Mouse (Mus musculus) CH12.LX (cell line): ENCODE data around the gene Hist1h2bf. TPM values are rescaled to one million over a fixed set of nuclear protein-coding genes. Genes with fewer than 3 reads are reported as not detected.

Source experiments
- DNase-seq: peaks from one replicate; pipeline ENCODE4 v3.0.0-alpha.2; 2013; ENCODE audit errors: extremely low read depth
- H3K27ac ChIP-seq: 2 replicates; pipeline ENCODE4 v1.5.1; 2012; ENCODE audit warnings: low read depth, mild to moderate bottlenecking, control low read depth, moderate library complexity; ENCODE audit not compliant: insufficient read depth
- H3K27me3 ChIP-seq: replicated peaks from 2 replicates; pipeline ENCODE3; 2012; ENCODE audit warnings: inconsistent platforms
- H3K36me3 ChIP-seq, 2 experiments: replicated peaks in 1 of 2; 2 replicates each; pipeline versions ENCODE3 to v1.6.1; 2012; ENCODE audit warnings: inconsistent platforms in 1 of 2, low read length in 1 of 2, mild to moderate bottlenecking in 1 of 2, mixed read lengths in 1 of 2, moderate library complexity in 1 of 2; ENCODE audit not compliant: control insufficient read depth in 1 of 2, insufficient read depth in 1 of 2
- H3K4me1 ChIP-seq, 2 experiments: 2 replicates each; pipeline ENCODE4 v1.6.1; 2012; ENCODE audit warnings: inconsistent platforms in 1 of 2, moderate library complexity in 1 of 2; ENCODE audit not compliant: insufficient read depth in 2 of 2, control insufficient read depth in 1 of 2
- H3K4me2 ChIP-seq: 2 replicates; pipeline ENCODE4 v1.6.1; 2012; ENCODE audit warnings: low read depth, mild to moderate bottlenecking, control low read depth; ENCODE audit not compliant: poor library complexity, insufficient read depth, severe bottlenecking
- H3K4me3 ChIP-seq, 3 experiments: fragments of 150-350 bp in 1 of 3; sonication (generic) in 1 of 3; replicated peaks in 1 of 3; 2 replicates each; pipeline versions ENCODE3 to v1.5.1; 2011 to 2012; ENCODE audit warnings: low read depth in 2 of 3, low read length in 2 of 3, mild to moderate bottlenecking in 2 of 3, moderate library complexity in 2 of 3, control low read depth in 1 of 3, improper control_type of control experiment in 1 of 3, inconsistent platforms in 1 of 3, mixed read lengths in 1 of 3; ENCODE audit not compliant: poor library complexity in 1 of 3
- H3K79me2 ChIP-seq: replicated peaks from 2 replicates; pipeline ENCODE4 v1.6.1; 2012; ENCODE audit warnings: mild to moderate bottlenecking, moderate library complexity; ENCODE audit not compliant: control insufficient read depth, poor library complexity, insufficient read depth, severe bottlenecking; ENCODE audit errors: extremely low read depth
- H3K9ac ChIP-seq: 2 replicates; pipeline ENCODE4 v1.6.1; 2012; ENCODE audit warnings: low read depth, mild to moderate bottlenecking, control low read depth, moderate library complexity; ENCODE audit not compliant: insufficient read depth
- H3K9me3 ChIP-seq: replicated peaks from 2 replicates; pipeline ENCODE3; 2012; ENCODE audit warnings: low read length, inconsistent platforms, mixed read lengths
- CHD2 ChIP-seq: IDR thresholded peaks from 2 replicates; pipeline ENCODE4 v1.6.1; 2011; ENCODE audit warnings: low read length, improper control_type of control experiment
- CTCF ChIP-seq, 2 experiments: IDR thresholded peaks in 1 of 2; conservative IDR thresholded peaks in 1 of 2; 2 replicates each; pipeline ENCODE4 v1.5.1; 2011 to 2012; ENCODE audit warnings: low read depth in 2 of 2, low read length in 2 of 2, improper control_type of control experiment in 1 of 2, inconsistent platforms in 1 of 2, mild to moderate bottlenecking in 1 of 2, moderate library complexity in 1 of 2
- E2F4 ChIP-seq: IDR thresholded peaks from 2 replicates; pipeline ENCODE4 v1.6.1; 2011; ENCODE audit warnings: low read depth, low read length, improper control_type of control experiment; ENCODE audit not compliant: insufficient replicate concordance
- ELF1 ChIP-seq: IDR thresholded peaks from 2 replicates; pipeline ENCODE4 v1.6.1; 2014; ENCODE audit warnings: low read depth, mild to moderate bottlenecking, inconsistent platforms, low read length, improper control_type of control experiment
- ETS1 ChIP-seq: conservative IDR thresholded peaks from 2 replicates; pipeline ENCODE4 v1.6.1; 2012; ENCODE audit warnings: low read depth, mild to moderate bottlenecking, inconsistent platforms, low read length, improper control_type of control experiment, moderate library complexity
- GABPA ChIP-seq: IDR thresholded peaks from 2 replicates; pipeline ENCODE4 v1.6.1; 2012; ENCODE audit warnings: low read depth, low read length, improper control_type of control experiment, inconsistent platforms; ENCODE audit not compliant: insufficient replicate concordance
- HCFC1 ChIP-seq: IDR thresholded peaks from 2 replicates; pipeline ENCODE4 v1.6.1; 2012; ENCODE audit warnings: low read depth, mild to moderate bottlenecking, inconsistent platforms, low read length, improper control_type of control experiment
- IRF4 ChIP-seq: IDR thresholded peaks from 2 replicates; pipeline ENCODE4 v1.6.1; 2014; ENCODE audit warnings: low read depth, mild to moderate bottlenecking, inconsistent platforms, low read length, improper control_type of control experiment
- JUN ChIP-seq: IDR thresholded peaks from 2 replicates; pipeline ENCODE4 v1.6.1; 2011; ENCODE audit warnings: low read depth, mild to moderate bottlenecking, low read length, improper control_type of control experiment, moderate library complexity; ENCODE audit not compliant: insufficient read depth
- KAT2A ChIP-seq: IDR thresholded peaks from 2 replicates; pipeline ENCODE4 v1.6.1; 2012; ENCODE audit warnings: low read length, improper control_type of control experiment, inconsistent platforms; ENCODE audit not compliant: insufficient replicate concordance
- MAFK ChIP-seq: IDR thresholded peaks from 2 replicates; pipeline ENCODE4 v1.6.1; 2011; ENCODE audit warnings: low read length, improper control_type of control experiment; ENCODE audit not compliant: insufficient replicate concordance
- MAX ChIP-seq: IDR thresholded peaks from 2 replicates; pipeline ENCODE4 v1.6.1; 2011; ENCODE audit warnings: low read length, improper control_type of control experiment
- MEF2A ChIP-seq: IDR thresholded peaks from 2 replicates; pipeline ENCODE4 v1.6.1; 2014; ENCODE audit warnings: low read depth, mild to moderate bottlenecking, inconsistent platforms, low read length, improper control_type of control experiment, borderline replicate concordance
- MXI1 ChIP-seq: IDR thresholded peaks from 2 replicates; pipeline ENCODE4 v1.6.1; 2011; ENCODE audit warnings: mild to moderate bottlenecking, low read depth, low read length, improper control_type of control experiment
- MYC ChIP-seq: IDR thresholded peaks from 2 replicates; pipeline ENCODE4 v1.6.1; 2011; ENCODE audit warnings: low read depth, mild to moderate bottlenecking, improper control_type of control experiment, low read length
- NELFE ChIP-seq: IDR thresholded peaks from 2 replicates; pipeline ENCODE4 v1.6.1; 2011; ENCODE audit warnings: low read depth, low read length, improper control_type of control experiment
- NRF1 ChIP-seq: IDR thresholded peaks from 2 replicates; pipeline ENCODE4 v1.6.1; 2014; ENCODE audit warnings: low read depth, mild to moderate bottlenecking, inconsistent platforms, low read length, improper control_type of control experiment, moderate library complexity
- PAX5 ChIP-seq: IDR thresholded peaks from 2 replicates; pipeline ENCODE4 v1.6.1; 2012; ENCODE audit warnings: low read length, inconsistent platforms, mixed read lengths
- POLR2A ChIP-seq: IDR thresholded peaks from 2 replicates; pipeline ENCODE4 v1.6.1; 2011; ENCODE audit warnings: low read depth, mild to moderate bottlenecking, improper control_type of control experiment, low read length
- POLR2AphosphoS2 ChIP-seq: IDR thresholded peaks from 2 replicates; pipeline ENCODE4 v1.6.1; 2011; ENCODE audit warnings: low read depth, low read length, improper control_type of control experiment
- RAD21 ChIP-seq: IDR thresholded peaks from 2 replicates; pipeline ENCODE4 v1.6.1; 2011; ENCODE audit warnings: low read depth, mild to moderate bottlenecking, low read length, improper control_type of control experiment, moderate library complexity
- RCOR1 ChIP-seq: conservative IDR thresholded peaks from 2 replicates; pipeline ENCODE4 v1.6.1; 2012; ENCODE audit warnings: low read depth, mild to moderate bottlenecking, inconsistent platforms, low read length, improper control_type of control experiment
- SIN3A ChIP-seq: IDR thresholded peaks from 2 replicates; pipeline ENCODE4 v1.6.1; 2012; ENCODE audit warnings: low read length, improper control_type of control experiment, inconsistent platforms
- SMC3 ChIP-seq: IDR thresholded peaks from 2 replicates; pipeline ENCODE4 v1.6.1; 2011; ENCODE audit warnings: low read depth, low read length, improper control_type of control experiment
- TBP ChIP-seq: conservative IDR thresholded peaks from 2 replicates; pipeline ENCODE4 v1.6.1; 2011; ENCODE audit warnings: low read depth, low read length, improper control_type of control experiment
- TCF12 ChIP-seq: IDR thresholded peaks from 2 replicates; pipeline ENCODE4 v1.6.1; 2014; ENCODE audit warnings: low read depth, mild to moderate bottlenecking, inconsistent platforms, low read length, improper control_type of control experiment
- UBTF ChIP-seq: IDR thresholded peaks from 2 replicates; pipeline ENCODE4 v1.6.1; 2012; ENCODE audit warnings: low read depth, mild to moderate bottlenecking, inconsistent platforms, low read length, improper control_type of control experiment, moderate library complexity
- USF1 ChIP-seq: IDR thresholded peaks from 2 replicates; pipeline ENCODE4 v1.6.1; 2014; ENCODE audit warnings: low read depth, mild to moderate bottlenecking, inconsistent platforms, low read length, improper control_type of control experiment
- USF2 ChIP-seq: conservative IDR thresholded peaks from 2 replicates; pipeline ENCODE4 v1.6.1; 2011; ENCODE audit warnings: low read depth, low read length, improper control_type of control experiment
- ZC3H11A ChIP-seq: IDR thresholded peaks from 2 replicates; pipeline ENCODE4 v1.6.1; 2012; ENCODE audit warnings: low read depth, mild to moderate bottlenecking, inconsistent platforms, low read length, improper control_type of control experiment
- ZMIZ1 ChIP-seq: IDR thresholded peaks from 2 replicates; pipeline ENCODE4 v1.6.1; 2012; ENCODE audit warnings: low read depth, mild to moderate bottlenecking, inconsistent platforms, low read length, improper control_type of control experiment
- ZNF384 ChIP-seq: IDR thresholded peaks from 2 replicates; pipeline ENCODE4 v1.6.1; 2012; ENCODE audit warnings: low read depth, low read length, improper control_type of control experiment, inconsistent platforms
- dilution Hi-C: fragments of 300-500 bp; cut with MboI; formaldehyde crosslinking; loops from 2 replicates; pipeline ENCODE4 v1.14.3; 2020; ENCODE audit warnings: low sequenced_read_pairs; ENCODE audit not compliant: extremely low pct_unique_long_range_greater_than_20kb, extremely low pct_ligation_motif_present
- in situ Hi-C: fragments of 300-500 bp; cut with MboI; formaldehyde crosslinking; loops from 3 replicates; pipeline ENCODE4 v1.14.3; 2019; ENCODE audit warnings: low sequenced_read_pairs, low pct_ligation_motif_present, low pct_unique_long_range_greater_than_20kb, mixed read lengths
- polyA plus RNA-seq: library from polyadenylated mRNA; unstranded; fragments of >175 nt; gene quantifications from 2 replicates; pipeline ENCODE4 v1.2.1, GENCODE M21; 2012; ENCODE audit warnings: low read depth; ENCODE audit not compliant: insufficient read length
- total RNA-seq, 2 experiments: library from RNA; depleted of rRNA; stranded (reverse); fragments of 300-350 nt in 1 of 2; fragments of >200 nt in 1 of 2; gene quantifications; 2 replicates each; pipeline ENCODE4 v1.2.3; 2012 to 2014

The Hist1h2bf gene
- total and polyA plus RNA-seq, 3 experiments, result 1.7 to 1,243 (median 50.8) TPM

DNA sequence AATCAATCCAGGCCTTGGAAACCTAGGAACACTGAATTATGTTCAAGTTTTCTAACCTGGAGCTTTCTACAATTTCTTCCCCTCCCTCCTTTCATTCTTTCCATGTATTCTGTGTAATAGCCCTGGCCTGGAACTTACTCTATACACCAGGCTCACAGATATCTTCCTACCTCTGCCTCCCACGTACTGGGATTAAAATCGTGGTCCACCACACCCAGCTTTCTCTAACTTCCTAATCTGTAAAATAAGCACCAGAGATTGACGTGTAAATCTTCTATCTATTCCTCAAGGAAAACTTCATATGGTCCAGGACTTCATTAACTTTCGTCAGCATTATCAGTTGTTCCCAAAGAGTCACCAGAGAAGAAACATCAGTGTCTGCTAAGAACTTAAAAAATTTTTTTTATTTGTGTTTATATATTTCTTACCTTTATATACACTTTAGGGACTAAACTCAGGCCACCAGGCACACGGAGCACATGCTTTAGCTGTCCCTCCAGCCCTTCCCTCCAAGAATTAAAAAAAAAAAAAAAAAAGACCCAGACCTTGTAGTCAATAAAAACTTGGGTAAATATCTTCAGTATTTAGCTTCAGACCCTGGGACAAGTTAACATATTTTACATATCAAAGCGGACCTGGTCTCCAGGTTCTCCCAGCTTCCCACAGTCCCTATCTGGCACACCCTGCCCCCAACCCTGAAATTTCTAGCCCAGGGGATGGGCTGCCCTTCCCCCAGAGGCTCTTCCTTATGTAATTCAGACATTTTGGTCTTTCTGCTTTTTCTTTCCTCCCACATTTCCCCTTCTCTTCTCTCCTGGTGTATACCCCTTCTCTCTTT lies 8.4 kb upstream of the Hist1h2bf start (continued):
- TF ChIP-seq RCOR1, result peak; percentile 40; the same call in 1 of the 2 replicates
- no peak for TF ChIP-seq MEF2A
- TF ChIP-seq TCF12, result no peak
- TF ChIP-seq JUN, result peak; percentile 21; the same call in 1 of the 2 replicates
- no peak for TF ChIP-seq TBP
- no peak for TF ChIP-seq ETS1
- TF ChIP-seq CHD2, result peak; percentile 79
- no peak for TF ChIP-seq UBTF
- TF ChIP-seq NELFE, result no peak; the same call in 1 of the 2 replicates

DNA sequence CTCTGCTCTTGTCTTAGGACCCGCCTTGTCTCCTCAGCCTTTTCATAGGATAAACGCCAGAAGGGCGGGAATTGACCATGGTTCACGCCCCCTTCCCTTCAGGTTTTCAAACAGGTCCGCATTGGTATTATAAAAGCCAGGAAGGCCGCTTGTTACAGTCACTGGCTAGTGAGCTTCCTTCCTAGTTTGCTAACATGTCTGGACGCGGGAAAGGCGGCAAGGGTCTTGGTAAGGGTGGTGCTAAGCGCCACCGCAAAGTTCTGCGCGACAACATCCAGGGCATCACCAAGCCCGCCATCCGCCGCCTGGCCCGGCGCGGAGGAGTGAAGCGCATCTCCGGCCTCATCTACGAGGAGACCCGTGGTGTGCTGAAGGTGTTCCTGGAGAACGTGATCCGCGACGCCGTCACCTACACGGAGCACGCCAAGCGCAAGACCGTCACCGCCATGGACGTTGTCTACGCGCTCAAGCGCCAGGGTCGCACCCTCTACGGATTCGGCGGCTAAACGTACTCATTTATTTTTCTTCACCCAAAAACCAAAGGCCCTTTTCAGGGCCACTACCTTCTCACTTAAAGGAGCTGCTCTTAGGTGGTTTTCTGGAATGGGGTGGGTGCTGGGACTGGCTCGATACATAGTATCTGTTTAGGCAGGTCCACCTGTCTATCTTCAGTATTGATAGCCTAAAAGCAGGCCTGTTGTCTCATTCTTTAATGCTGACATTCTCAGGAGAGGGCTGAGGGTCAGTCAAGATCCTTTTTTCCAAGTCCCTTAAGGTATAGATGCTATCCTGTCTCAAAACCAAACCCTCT lies 7.6 kb upstream of the Hist1h2bf start, which contains the start of gene Hist1h4d:
Gene Hist1h4d (plus strand): TSS at position 191 of the 811 bp plus-strand sequence.
- in situ Hi-C loops, result no loop called here
- H3K79me2 ChIP-seq, result no peaks in the 10 kb centered on the region
- TF ChIP-seq CTCF (conservative IDR thresholded peaks at IDR 0.05 in 1 of 2, IDR thresholded peaks at IDR 0.05 in 1 of 2; ENCODE audit: low read depth in 2 of 2, low read length in 2 of 2), result no peak
- TF ChIP-seq MXI1, result no peak; the same call in 1 of the 2 replicates
- peak; percentile 99 for TF ChIP-seq TBP
- peak; percentile 99 for TF ChIP-seq POLR2A
- TF ChIP-seq USF2, result peak; percentile 44; the same call in 1 of the 2 replicates
- peak; percentile 70 for TF ChIP-seq IRF4
- peak; percentile 99 for TF ChIP-seq E2F4
- peak; percentile 6; the same call in 1 of the 2 replicates for TF ChIP-seq GABPA
- peak; percentile 100 for TF ChIP-seq ZMIZ1
- TF ChIP-seq HCFC1, result peak; percentile 85
- peak; percentile 92; the same call in 1 of the 2 replicates for TF ChIP-seq SIN3A
- peak; percentile 74; the same call in 1 of the 2 replicates for TF ChIP-seq MEF2A
- TF ChIP-seq CHD2, result no peak; the same call in 1 of the 2 replicates
- no peak for TF ChIP-seq USF1
- no peak for TF ChIP-seq ZC3H11A
- TF ChIP-seq ELF1, result peak; percentile 52
- TF ChIP-seq TCF12, result peak; percentile 96
- TF ChIP-seq MYC, result no peak
- TF ChIP-seq NELFE, result peak; percentile 100
- peak; percentile 100 for TF ChIP-seq POLR2AphosphoS2
- TF ChIP-seq MAFK, result no peak
- no peak; the same call in 1 of the 2 replicates for TF ChIP-seq SMC3
- TF ChIP-seq ETS1, result 0 out of 2 replicates have a peak, but pooled peaks have one; percentile 19
- no peak for TF ChIP-seq PAX5
- TF ChIP-seq NRF1, result peak; percentile 35
- no peak for TF ChIP-seq RAD21
- TF ChIP-seq MAX, result peak; percentile 33; the same call in 1 of the 2 replicates
- no peak for TF ChIP-seq ZNF384
- 0 out of 2 replicates have a peak, but pooled peaks have one; percentile 42 for TF ChIP-seq KAT2A

More for the DNA sequence above, 7.6 kb upstream of the Hist1h2bf start, which contains the start of gene Hist1h4d:
- Histone ChIP-seq H3K4me2 (peak within 1 kb of the TSS; percentile 69), H3K9me3 (no peaks in the 10 kb centered on the region), H3K27me3 (no peaks in the 10 kb centered on the region), H3K4me3 (peak within 1 kb of the TSS; percentile 35 to 65 (median 39)), H3K9ac (peak within 1 kb of the TSS; percentile 43), H3K36me3 (no peaks in the 10 kb centered on the region), H3K4me1 (peaks cover 3 to 40% of the 10 kb centered on the region in 2 experiments), H3K27ac (peak within 1 kb of the TSS; percentile 92)
- dilution Hi-C loops, result no loop called here
- peak; percentile 97 for DNase-seq
